Mouse (Mus musculus) stomach, embryonic 16.5 days (tissue): ENCODE results near the gene Mdm4. TPM values are rescaled to one million over a fixed set of nuclear protein-coding genes. Genes with fewer than 3 reads are reported as not detected.

Experiments
- ATAC-seq: fragments of 200-750 bp; cut with Nextera tagmentation; 2 replicates; pipeline ENCODE4 v1.8.0; 2017; ENCODE audit warnings: moderate number of reproducible peaks, moderate TSS enrichment; ENCODE audit not compliant: insufficient read depth, low FRiP score
- H3K27ac ChIP-seq: fragments of 300-500 bp; sonication (generic); 2 replicates; pipeline ENCODE4 v1.5.1; 2014; ENCODE audit warnings: low read length
- H3K27me3 ChIP-seq: fragments of 300-500 bp; sonication (generic); 2 replicates; pipeline ENCODE4 v1.6.1; 2014; ENCODE audit warnings: low read length, control low read depth, mixed read lengths; ENCODE audit not compliant: control insufficient read depth, insufficient read depth
- H3K36me3 ChIP-seq: fragments of 300-500 bp; sonication (generic); 2 replicates; pipeline ENCODE4 v1.6.1; 2014; ENCODE audit warnings: low read length; ENCODE audit not compliant: control insufficient read depth, insufficient read depth
- H3K4me1 ChIP-seq: fragments of 300-500 bp; sonication (generic); 2 replicates; pipeline ENCODE4 v1.6.1; 2014; ENCODE audit warnings: low read length, control low read depth, mixed read lengths; ENCODE audit not compliant: control insufficient read depth, insufficient read depth
- H3K4me2 ChIP-seq: fragments of 300-500 bp; sonication (generic); 2 replicates; pipeline ENCODE4 v1.6.1; 2014; ENCODE audit warnings: low read depth, low read length, mixed read lengths
- H3K4me3 ChIP-seq: fragments of 300-500 bp; sonication (generic); replicated peaks from 2 replicates; pipeline ENCODE4 v1.5.1; 2014; ENCODE audit warnings: mild to moderate bottlenecking, low read length
- H3K9ac ChIP-seq: fragments of 300-500 bp; sonication (generic); 2 replicates; pipeline ENCODE4 v1.6.1; 2014; ENCODE audit warnings: low read length
- H3K9me3 ChIP-seq: fragments of 300-500 bp; sonication (generic); replicated peaks from 2 replicates; pipeline ENCODE4 v1.6.1; 2016; ENCODE audit warnings: low read length, control low read depth; ENCODE audit not compliant: control insufficient read depth
- WGBS: fragments of 180-500 bp; shearing (Covaris S2); extraction: QIAGEN DNeasy Blood & Tissue Kit; methylation state at CpG from one replicate; pipeline ENCODE4 v1.1.7; 2014; 5-methylcytosine and 5-hydroxymethylcytosine counted together
- polyA plus RNA-seq: library from polyadenylated mRNA; unstranded; fragments of >200 nt; fragmentation: Nextera tagmentation; extraction: Ambion mirVana; gene quantifications from 2 replicates; pipeline ENCODE4 v1.2.1, GENCODE M21; 2015

Gene Mdm4
- polyA plus RNA-seq, 1 experiment from 2014 or later, result 33.7 TPM

- Histone ChIP-seq H3K36me3 (peaks cover 10% of the 10 kb centered on the region), H3K4me3 (no peak overlapping the region), H3K27ac (no peak overlapping the region), H3K4me2 (no peak overlapping the region), H3K27me3 (no peaks in the 10 kb centered on the region), H3K4me1 (peaks cover 9% of the 10 kb centered on the region), H3K9me3 (no peaks in the 10 kb centered on the region), H3K9ac (no peak overlapping the region)
- WGBS, result 84% methylated on average over 2 of the region's 2 CpGs
- ATAC-seq, result no peak
Observed at GRCm38 (mm10) chr1:133018580-133018979, 11.8 kb downstream of the Mdm4 start.

- 94% methylated on average over 9 of the region's 9 CpGs for WGBS
- Histone ChIP-seq H3K9ac (no peak overlapping the region), H3K9me3 (no peaks in the 10 kb centered on the region), H3K36me3 (peaks cover 10% of the 10 kb centered on the region), H3K4me1 (peaks cover 9% of the 10 kb centered on the region), H3K27me3 (no peaks in the 10 kb centered on the region), H3K4me3 (no peak overlapping the region), H3K27ac (no peak overlapping the region), H3K4me2 (no peak overlapping the region)
- no peak for ATAC-seq
Observed at GRCm38 (mm10) chr1:133016775-133017428, 13.5 kb downstream of the Mdm4 start.

- H3K4me2 ChIP-seq, result no peak overlapping the region
Observed at GRCm38 (mm10) chr1:133014196-133014595, 16.2 kb downstream of the Mdm4 start.

GRCm38 (mm10) chr1:133013331-133013730, 17.0 kb downstream of the Mdm4 start:
- no peaks in the 10 kb centered on the region for H3K9me3 ChIP-seq
- H3K4me3 ChIP-seq, result no peak overlapping the region
- no peak for ATAC-seq
- no peaks in the 10 kb centered on the region for H3K27me3 ChIP-seq
- H3K4me2 ChIP-seq, result no peak overlapping the region
- H3K4me1 ChIP-seq, result no peaks in the 10 kb centered on the region
- H3K27ac ChIP-seq, result no peak overlapping the region
- H3K9ac ChIP-seq, result no peak overlapping the region
- H3K36me3 ChIP-seq, result peaks cover 13% of the 10 kb centered on the region

More at GRCm38 (mm10) chr1:133014196-133014595, 16.2 kb downstream of the Mdm4 start:
- H3K9me3 ChIP-seq, result no peaks in the 10 kb centered on the region
- no peak overlapping the region for H3K27ac ChIP-seq
- H3K36me3 ChIP-seq, result peaks cover 16% of the 10 kb centered on the region
- no peaks in the 10 kb centered on the region for H3K27me3 ChIP-seq
- H3K4me1 ChIP-seq, result no peaks in the 10 kb centered on the region
- H3K9ac ChIP-seq, result no peak overlapping the region
- no peak for ATAC-seq
- no peak overlapping the region for H3K4me3 ChIP-seq
- WGBS, result 90% methylated on average over 1 of the region's 1 CpGs

GRCm38 (mm10) chr1:133011955-133012841, 18.2 kb downstream of the Mdm4 start:
- no peak overlapping the region for H3K9ac ChIP-seq
- WGBS, result 85% methylated on average over 11 of the region's 13 CpGs
- no peak for ATAC-seq
- H3K4me2 ChIP-seq, result no peak overlapping the region
- H3K9me3 ChIP-seq, result no peaks in the 10 kb centered on the region
- H3K27me3 ChIP-seq, result no peaks in the 10 kb centered on the region
- H3K27ac ChIP-seq, result no peak overlapping the region
- H3K36me3 ChIP-seq, result peaks cover 8% of the 10 kb centered on the region
- H3K4me1 ChIP-seq, result no peaks in the 10 kb centered on the region
- H3K4me3 ChIP-seq, result no peak overlapping the region

- no peaks in the 10 kb centered on the region for H3K9me3 ChIP-seq
- no peaks in the 10 kb centered on the region for H3K4me1 ChIP-seq
- H3K27ac ChIP-seq, result no peak overlapping the region
- no peak overlapping the region for H3K4me2 ChIP-seq
- H3K27me3 ChIP-seq, result no peaks in the 10 kb centered on the region
- ATAC-seq, result no peak
- no peak overlapping the region for H3K4me3 ChIP-seq
- H3K9ac ChIP-seq, result no peak overlapping the region
- 77% methylated on average over 3 of the region's 3 CpGs for WGBS
- H3K36me3 ChIP-seq, result peaks cover 15% of the 10 kb centered on the region
Observed at GRCm38 (mm10) chr1:133006571-133006970, 23.8 kb downstream of the Mdm4 start.

- ATAC-seq, result no peak
- Histone ChIP-seq H3K27ac (no peak overlapping the region), H3K4me3 (no peak overlapping the region), H3K4me2 (no peak overlapping the region), H3K27me3 (no peaks in the 10 kb centered on the region), H3K9me3 (no peaks in the 10 kb centered on the region), H3K9ac (no peak overlapping the region), H3K36me3 (peaks cover 27% of the 10 kb centered on the region; the same call in 1 of the 2 replicates), H3K4me1 (no peaks in the 10 kb centered on the region)
- 92% methylated on average over 6 of the region's 6 CpGs for WGBS
Observed at GRCm38 (mm10) chr1:133000347-133000746, 30.0 kb downstream of the Mdm4 start.

- Histone ChIP-seq H3K4me3 (no peak overlapping the region), H3K9ac (no peak overlapping the region), H3K36me3 (peaks cover 15% of the 10 kb centered on the region; the same call in 1 of the 2 replicates), H3K27me3 (no peaks in the 10 kb centered on the region), H3K4me2 (no peak overlapping the region), H3K27ac (no peak overlapping the region), H3K9me3 (no peaks in the 10 kb centered on the region), H3K4me1 (no peaks in the 10 kb centered on the region)
- ATAC-seq, result no peak
- 82% methylated on average over 7 of the region's 7 CpGs for WGBS
Observed at GRCm38 (mm10) chr1:132991580-132991979, 38.8 kb downstream of the Mdm4 start.

GRCm38 (mm10) chr1:132990733-132991132, 39.6 kb downstream of the Mdm4 start:
- 96% methylated on average over 3 of the region's 3 CpGs for WGBS
- H3K9ac ChIP-seq, result no peak overlapping the region

More at GRCm38 (mm10) chr1:132990733-132991132, 39.6 kb downstream of the Mdm4 start:
- no peak overlapping the region for H3K4me2 ChIP-seq
- ATAC-seq, result no peak
- H3K27ac ChIP-seq, result no peak overlapping the region
- no peaks in the 10 kb centered on the region for H3K9me3 ChIP-seq
- no peaks in the 10 kb centered on the region for H3K27me3 ChIP-seq
- no peak overlapping the region for H3K4me3 ChIP-seq
- peaks cover 16% of the 10 kb centered on the region; the same call in 1 of the 2 replicates for H3K36me3 ChIP-seq
- H3K4me1 ChIP-seq, result no peaks in the 10 kb centered on the region
